Mouse (Mus musculus): ENCODE measurements around the gene Paf1. TPM values are rescaled to one million over a fixed set of nuclear protein-coding genes. Genes with fewer than 3 reads are reported as not detected.
A peak's percentile ranks its signal among the peaks of the same experiment; 100 is the strongest.

Paf1 gene
- polyA plus RNA-seq (2012; rRNA removed): 81.5 and 103 TPM in 2 replicates

GRCm38 (mm10) chr7:28392429-28393271, at the start of gene Paf1, which contains the start of gene Med29:
Paf1 (plus strand) TSS chr7:28392951.
Med29 (minus strand) TSS chr7:28392708.
- peak; percentile 99 for TF ChIP-seq POLR2A (IDR thresholded peaks at IDR 0.05; ENCODE audit: borderline replicate concordance, extremely low read depth, low read depth, low read length)
- TF ChIP-seq CTCF (IDR thresholded peaks at IDR 0.05; ENCODE audit: insufficient read depth, low read length): no peak
- Histone ChIP-seq H3K4me3 (replicated peaks; ENCODE audit: extremely low read depth, low read depth, low read length) (peak within 1 kb of the TSS; percentile 81), H3K4me1 (ENCODE audit: control insufficient read depth, insufficient read depth, low read length) (peaks cover 10% of the 10 kb centered on the region; the same call in 1 of the 2 replicates)
- under 1% methylated on average over 58 of the region's 58 CpGs for WGBS
- DNase-seq: peak; percentile 93

- Histone ChIP-seq H3K4me3 (replicated peaks; ENCODE audit: extremely low read depth, low read depth, low read length) (no peak overlapping the region), H3K4me1 (ENCODE audit: control insufficient read depth, insufficient read depth, low read length) (no peaks in the 10 kb centered on the region; the same call in 1 of the 2 replicates)
- peak; percentile 62; the same call in 1 of the 2 replicates for TF ChIP-seq CTCF (IDR thresholded peaks at IDR 0.05; ENCODE audit: insufficient read depth, low read length)
- TF ChIP-seq POLR2A (IDR thresholded peaks at IDR 0.05; ENCODE audit: borderline replicate concordance, extremely low read depth, low read depth, low read length): no peak
- DNase-seq: peak; percentile 61
- WGBS: 2% methylated on average over 4 of the region's 4 CpGs
Observed at GRCm38 (mm10) chr7:28344637-28345036, 48.1 kb upstream of the Paf1 start.

- DNase-seq: no peak
- Histone ChIP-seq H3K4me1 (ENCODE audit: control insufficient read depth, insufficient read depth, low read length) (peaks cover 4% of the 10 kb centered on the region), H3K4me3 (replicated peaks; ENCODE audit: extremely low read depth, low read depth, low read length) (no peak overlapping the region)
- TF ChIP-seq POLR2A (IDR thresholded peaks at IDR 0.05; ENCODE audit: borderline replicate concordance, extremely low read depth, low read depth, low read length): no peak
- no peak for TF ChIP-seq CTCF (IDR thresholded peaks at IDR 0.05; ENCODE audit: insufficient read depth, low read length)
- WGBS: 39% methylated on average over 3 of the region's 3 CpGs
Observed at GRCm38 (mm10) chr7:28347746-28348145, 45.0 kb upstream of the Paf1 start.

GRCm38 (mm10) chr7:28348601-28349000, 44.1 kb upstream of the Paf1 start:
- no peak for DNase-seq
- H3K4me1 ChIP-seq (ENCODE audit: control insufficient read depth, insufficient read depth, low read length): peaks cover 4% of the 10 kb centered on the region
- TF ChIP-seq CTCF (IDR thresholded peaks at IDR 0.05; ENCODE audit: insufficient read depth, low read length) (no peak), POLR2A (IDR thresholded peaks at IDR 0.05; ENCODE audit: borderline replicate concordance, extremely low read depth, low read depth, low read length) (no peak)
- no peak overlapping the region for H3K4me3 ChIP-seq (replicated peaks; ENCODE audit: extremely low read depth, low read depth, low read length)
- WGBS: 81% methylated on average over 7 of the region's 7 CpGs

GRCm38 (mm10) chr7:28350155-28350883, 42.4 kb upstream of the Paf1 start, which contains the start of gene Rps16:
Rps16 (plus strand) TSS chr7:28350652.
- TF ChIP-seq CTCF (IDR thresholded peaks at IDR 0.05; ENCODE audit: insufficient read depth, low read length) (no peak), POLR2A (IDR thresholded peaks at IDR 0.05; ENCODE audit: borderline replicate concordance, extremely low read depth, low read depth, low read length) (peak; percentile 60)
- peak; percentile 99 for DNase-seq
- Histone ChIP-seq H3K4me3 (replicated peaks; ENCODE audit: extremely low read depth, low read depth, low read length) (peak within 1 kb of the TSS; percentile 87), H3K4me1 (ENCODE audit: control insufficient read depth, insufficient read depth, low read length) (peaks cover 4% of the 10 kb centered on the region)
- WGBS: under 1% methylated on average over 49 of the region's 50 CpGs

- peaks cover 7% of the 10 kb centered on the region for H3K4me1 ChIP-seq (ENCODE audit: control insufficient read depth, insufficient read depth, low read length)
- no peak for DNase-seq
- TF ChIP-seq POLR2A (IDR thresholded peaks at IDR 0.05; ENCODE audit: borderline replicate concordance, extremely low read depth, low read depth, low read length): no peak
- H3K4me3 ChIP-seq (replicated peaks; ENCODE audit: extremely low read depth, low read depth, low read length): no peak overlapping the region
- 16% methylated on average over 4 of the region's 4 CpGs for WGBS
Observed at GRCm38 (mm10) chr7:28351676-28352191, 41.0 kb upstream of the Paf1 start.

- WGBS: 73% methylated on average over 2 of the region's 2 CpGs
- DNase-seq: no peak
- TF ChIP-seq CTCF (IDR thresholded peaks at IDR 0.05; ENCODE audit: insufficient read depth, low read length) (no peak), POLR2A (IDR thresholded peaks at IDR 0.05; ENCODE audit: borderline replicate concordance, extremely low read depth, low read depth, low read length) (no peak)
- H3K4me1 ChIP-seq (ENCODE audit: control insufficient read depth, insufficient read depth, low read length): peaks cover 18% of the 10 kb centered on the region
- H3K4me3 ChIP-seq (replicated peaks; ENCODE audit: extremely low read depth, low read depth, low read length): no peak overlapping the region
Observed at GRCm38 (mm10) chr7:28353267-28353666, 39.5 kb upstream of the Paf1 start.

GRCm38 (mm10) chr7:28354113-28354581, 38.6 kb upstream of the Paf1 start:
- DNase-seq: no peak
- peaks cover 20% of the 10 kb centered on the region for H3K4me1 ChIP-seq (ENCODE audit: control insufficient read depth, insufficient read depth, low read length)
- TF ChIP-seq POLR2A (IDR thresholded peaks at IDR 0.05; ENCODE audit: borderline replicate concordance, extremely low read depth, low read depth, low read length) (no peak), CTCF (IDR thresholded peaks at IDR 0.05; ENCODE audit: insufficient read depth, low read length) (no peak)
- no peak overlapping the region for H3K4me3 ChIP-seq (replicated peaks; ENCODE audit: extremely low read depth, low read depth, low read length)
- 84% methylated on average over 3 of the region's 3 CpGs for WGBS

- H3K4me1 ChIP-seq (ENCODE audit: control insufficient read depth, insufficient read depth, low read length): peaks cover 20% of the 10 kb centered on the region
- DNase-seq: no peak
- WGBS: 95% methylated on average over 3 of the region's 3 CpGs
Observed at GRCm38 (mm10) chr7:28354596-28354995, 38.2 kb upstream of the Paf1 start.

More at GRCm38 (mm10) chr7:28354596-28354995, 38.2 kb upstream of the Paf1 start:
- no peak overlapping the region for H3K4me3 ChIP-seq (replicated peaks; ENCODE audit: extremely low read depth, low read depth, low read length)
- no peak for TF ChIP-seq CTCF (IDR thresholded peaks at IDR 0.05; ENCODE audit: insufficient read depth, low read length)
- TF ChIP-seq POLR2A (IDR thresholded peaks at IDR 0.05; ENCODE audit: borderline replicate concordance, extremely low read depth, low read depth, low read length): no peak

All from lung, adult 2 months (tissue).